Mouse (Mus musculus): ENCODE results near the gene Umps. TPM values are rescaled to one million over a fixed set of nuclear protein-coding genes. Genes with fewer than 3 reads are reported as not detected.

The Umps gene
- polyA plus RNA-seq, 1 experiment from 2014 or later: 91.0 TPM

DNA sequence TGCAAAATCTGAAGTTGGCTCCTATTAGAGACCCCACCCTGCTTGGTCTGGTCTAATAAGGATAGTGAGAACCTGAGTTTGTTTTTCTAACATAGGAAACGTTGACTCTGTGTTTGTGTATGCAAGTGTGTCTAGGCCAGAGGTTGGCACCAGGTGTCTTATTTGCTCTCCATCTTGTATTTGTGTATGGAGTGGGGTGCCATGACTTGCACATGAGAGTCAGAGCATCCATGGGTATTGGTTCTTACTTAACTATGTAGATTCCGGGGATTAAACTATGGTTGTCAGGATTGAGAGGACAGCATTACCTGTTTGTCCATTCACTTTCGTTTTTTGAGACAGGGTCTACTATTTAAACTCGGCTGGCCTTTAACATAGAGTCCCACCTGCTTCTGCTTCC lies 13.8 kb downstream of the Umps start:
- peaks cover 16% of the 10 kb centered on the region for H3K36me3 ChIP-seq (replicated peaks; ENCODE audit: control insufficient read depth, insufficient read depth, low read depth, low read length)
- no peak overlapping the region for H3K9ac ChIP-seq (replicated peaks; ENCODE audit: low read length)
- H3K4me3 ChIP-seq (ENCODE audit: low read depth, low read length): no peak overlapping the region
- DNase-seq (ENCODE audit: low spot score) (no peak), ATAC-seq (replicated peaks; ENCODE audit: insufficient number of reproducible peaks, low FRiP score, low TSS enrichment, low read depth) (no peak)
- WGBS: 78% methylated on average over 4 of the region's 4 CpGs
- H3K27ac ChIP-seq (replicated peaks; ENCODE audit: low read depth, low read length): no peak overlapping the region
- H3K27me3 ChIP-seq (ENCODE audit: control insufficient read depth, insufficient read depth, low read length): no peaks in the 10 kb centered on the region
- no peaks in the 10 kb centered on the region for H3K9me3 ChIP-seq (replicated peaks; ENCODE audit: control insufficient read depth, low read length)
- H3K4me1 ChIP-seq (ENCODE audit: control insufficient read depth, insufficient read depth, low read length): no peaks in the 10 kb centered on the region
- H3K4me2 ChIP-seq (ENCODE audit: low read depth, low read length): no peak overlapping the region

DNA sequence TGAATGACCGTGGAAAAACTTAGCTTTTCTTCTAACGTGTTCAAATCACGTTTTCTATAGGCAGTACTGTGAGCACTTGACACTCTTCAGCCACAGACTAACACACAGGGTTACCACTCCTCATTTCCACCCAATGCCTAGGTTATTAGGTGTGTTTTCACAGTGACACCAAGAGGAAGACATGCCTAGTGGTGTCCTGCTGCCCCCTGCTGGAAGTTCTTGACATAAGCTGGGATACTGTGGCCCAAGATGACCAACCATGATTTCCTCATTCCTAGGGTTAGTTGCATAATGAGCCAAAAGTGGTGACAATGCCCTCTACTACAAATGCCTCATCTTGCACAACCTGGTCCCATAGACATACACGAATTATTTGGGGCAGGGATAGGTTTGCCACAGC lies 16.0 kb downstream of the Umps start:
- H3K9me3 ChIP-seq (replicated peaks; ENCODE audit: control insufficient read depth, low read length): no peaks in the 10 kb centered on the region
- no peak overlapping the region for H3K9ac ChIP-seq (replicated peaks; ENCODE audit: low read length)
- DNase-seq (ENCODE audit: low spot score): peak; percentile 89
- no peak overlapping the region for H3K4me2 ChIP-seq (ENCODE audit: low read depth, low read length)
- H3K27ac ChIP-seq (replicated peaks; ENCODE audit: low read depth, low read length): no peak overlapping the region
- H3K4me1 ChIP-seq (ENCODE audit: control insufficient read depth, insufficient read depth, low read length): no peaks in the 10 kb centered on the region
- H3K4me3 ChIP-seq (ENCODE audit: low read depth, low read length): no peak overlapping the region
- no peaks in the 10 kb centered on the region for H3K27me3 ChIP-seq (ENCODE audit: control insufficient read depth, insufficient read depth, low read length)
- ATAC-seq (replicated peaks; ENCODE audit: insufficient number of reproducible peaks, low FRiP score, low TSS enrichment, low read depth): 0 out of 2 replicates have a peak, but pooled peaks have one; percentile 70
- 38% methylated on average over 4 of the region's 4 CpGs for WGBS
- H3K36me3 ChIP-seq (replicated peaks; ENCODE audit: control insufficient read depth, insufficient read depth, low read depth, low read length): peaks cover 10% of the 10 kb centered on the region

DNA sequence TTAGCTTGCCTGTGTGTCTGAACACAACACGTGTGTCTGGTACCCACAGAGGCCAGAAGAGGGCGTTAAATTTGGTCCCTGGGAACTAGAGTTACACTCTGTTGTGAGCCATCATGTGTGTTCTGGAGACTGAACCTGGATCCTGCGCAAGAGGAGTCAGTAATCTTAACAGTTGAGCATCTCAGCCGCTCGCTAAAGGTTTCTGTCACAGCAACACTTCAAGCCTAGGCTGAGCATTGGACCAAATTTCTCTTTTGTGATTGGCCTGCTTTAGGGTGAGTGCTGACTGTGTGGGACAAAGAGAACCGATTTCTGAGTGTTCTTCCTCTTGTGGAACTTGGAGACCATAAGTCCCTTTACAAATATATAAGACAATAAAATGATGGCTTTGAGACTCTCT lies 16.5 kb downstream of the Umps start:
- no peak for ATAC-seq (replicated peaks; ENCODE audit: insufficient number of reproducible peaks, low FRiP score, low TSS enrichment, low read depth)
- Histone ChIP-seq H3K4me3 (ENCODE audit: low read depth, low read length) (no peak overlapping the region), H3K4me2 (ENCODE audit: low read depth, low read length) (no peak overlapping the region), H3K9me3 (replicated peaks; ENCODE audit: control insufficient read depth, low read length) (no peaks in the 10 kb centered on the region), H3K9ac (replicated peaks; ENCODE audit: low read length) (no peak overlapping the region), H3K36me3 (replicated peaks; ENCODE audit: control insufficient read depth, insufficient read depth, low read depth, low read length) (peaks cover 10% of the 10 kb centered on the region), H3K27me3 (ENCODE audit: control insufficient read depth, insufficient read depth, low read length) (no peaks in the 10 kb centered on the region), H3K4me1 (ENCODE audit: control insufficient read depth, insufficient read depth, low read length) (no peaks in the 10 kb centered on the region), H3K27ac (replicated peaks; ENCODE audit: low read depth, low read length) (no peak overlapping the region; the same call in 1 of the 2 replicates)
- no peak for DNase-seq (ENCODE audit: low spot score)
- WGBS: 79% methylated on average over 6 of the region's 6 CpGs

DNA sequence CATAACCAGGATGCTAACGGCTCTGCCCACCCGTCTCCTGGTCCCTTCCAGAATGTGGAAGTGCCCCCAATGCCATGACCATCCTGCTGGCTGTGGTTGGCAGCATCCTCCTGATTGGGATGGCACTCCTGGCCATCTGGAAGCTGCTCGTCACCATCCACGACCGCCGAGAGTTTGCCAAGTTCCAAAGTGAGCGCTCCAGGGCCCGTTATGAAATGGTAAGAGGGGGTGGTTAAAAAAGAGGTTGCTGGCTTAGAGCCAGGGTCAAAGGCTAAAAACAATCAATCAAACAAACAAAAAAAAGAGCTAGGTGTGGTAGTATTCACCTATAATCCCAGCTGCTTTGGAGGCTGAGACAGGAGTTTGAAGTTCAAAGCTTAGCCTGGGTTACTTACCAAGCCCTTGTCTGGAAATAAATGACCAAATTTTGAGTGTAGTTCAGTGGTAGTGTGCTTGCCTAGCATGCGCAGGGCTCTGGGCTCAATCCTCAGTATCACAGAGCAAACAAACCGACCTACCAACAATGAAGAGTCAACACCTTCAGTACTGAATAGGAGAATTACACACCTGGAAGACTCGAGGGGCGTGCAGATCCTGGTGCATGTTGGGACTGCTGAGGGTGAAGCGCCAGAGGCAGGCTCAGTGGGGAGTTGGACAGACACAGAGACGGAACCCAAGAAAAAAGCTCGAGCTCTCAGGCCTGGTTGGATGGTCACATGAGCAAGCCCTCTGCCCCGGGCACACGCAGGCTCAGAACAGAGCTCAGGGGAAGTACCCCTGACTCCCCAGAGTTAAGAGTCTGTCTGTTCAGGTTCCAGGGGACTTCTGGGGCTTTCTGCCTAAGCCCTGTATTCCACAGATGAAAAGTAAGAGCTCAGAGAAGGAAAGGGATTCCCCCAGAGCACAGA lies 18.9 kb downstream of the Umps start:
- Histone ChIP-seq H3K4me2 (ENCODE audit: low read depth, low read length) (no peak overlapping the region), H3K36me3 (replicated peaks; ENCODE audit: control insufficient read depth, insufficient read depth, low read depth, low read length) (peaks cover 3% of the 10 kb centered on the region; the same call in 1 of the 2 replicates), H3K9me3 (replicated peaks; ENCODE audit: control insufficient read depth, low read length) (no peaks in the 10 kb centered on the region), H3K27me3 (ENCODE audit: control insufficient read depth, insufficient read depth, low read length) (no peaks in the 10 kb centered on the region), H3K27ac (replicated peaks; ENCODE audit: low read depth, low read length) (0 out of 2 replicates have a peak overlapping the region, but pooled peaks have one; percentile 2), H3K4me1 (ENCODE audit: control insufficient read depth, insufficient read depth, low read length) (peaks cover 5% of the 10 kb centered on the region; the same call in 1 of the 2 replicates), H3K4me3 (ENCODE audit: low read depth, low read length) (no peak overlapping the region), H3K9ac (replicated peaks; ENCODE audit: low read length) (no peak overlapping the region)
- WGBS: 87% methylated on average over 17 of the region's 17 CpGs
- ATAC-seq (replicated peaks; ENCODE audit: insufficient number of reproducible peaks, low FRiP score, low TSS enrichment, low read depth): no peak
- DNase-seq (ENCODE audit: low spot score): no peak

DNA sequence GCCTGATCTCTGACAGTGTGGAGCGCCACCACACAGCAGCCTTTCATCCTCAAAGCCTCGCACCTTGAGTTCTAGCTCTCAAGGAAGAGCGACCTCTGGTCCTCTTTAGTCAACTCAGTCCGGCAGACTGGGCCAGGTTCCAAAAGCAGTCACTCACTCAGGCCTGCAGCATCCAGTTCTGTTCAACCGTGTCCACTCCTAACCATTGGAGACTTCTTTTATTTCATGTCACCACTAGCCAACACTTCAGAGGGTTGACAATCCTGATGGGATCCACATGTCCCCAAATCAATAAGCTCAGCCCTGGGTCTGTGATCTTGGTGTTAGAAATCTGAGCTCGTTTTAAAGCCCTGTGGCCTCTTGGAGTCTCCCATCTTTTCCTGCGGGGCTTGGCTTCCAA lies 20.8 kb downstream of the Umps start:
- Histone ChIP-seq H3K9ac (replicated peaks; ENCODE audit: low read length) (no peak overlapping the region), H3K4me3 (ENCODE audit: low read depth, low read length) (no peak overlapping the region), H3K4me2 (ENCODE audit: low read depth, low read length) (no peak overlapping the region), H3K4me1 (ENCODE audit: control insufficient read depth, insufficient read depth, low read length) (peaks cover 11% of the 10 kb centered on the region; the same call in 1 of the 2 replicates), H3K27me3 (ENCODE audit: control insufficient read depth, insufficient read depth, low read length) (no peaks in the 10 kb centered on the region), H3K36me3 (replicated peaks; ENCODE audit: control insufficient read depth, insufficient read depth, low read depth, low read length) (peaks cover 3% of the 10 kb centered on the region; the same call in 1 of the 2 replicates), H3K27ac (replicated peaks; ENCODE audit: low read depth, low read length) (no peak overlapping the region), H3K9me3 (replicated peaks; ENCODE audit: control insufficient read depth, low read length) (no peaks in the 10 kb centered on the region)
- DNase-seq (ENCODE audit: low spot score): peak; percentile 54
- no peak for ATAC-seq (replicated peaks; ENCODE audit: insufficient number of reproducible peaks, low FRiP score, low TSS enrichment, low read depth)
- 50% methylated on average over 7 of the region's 7 CpGs for WGBS

DNA sequence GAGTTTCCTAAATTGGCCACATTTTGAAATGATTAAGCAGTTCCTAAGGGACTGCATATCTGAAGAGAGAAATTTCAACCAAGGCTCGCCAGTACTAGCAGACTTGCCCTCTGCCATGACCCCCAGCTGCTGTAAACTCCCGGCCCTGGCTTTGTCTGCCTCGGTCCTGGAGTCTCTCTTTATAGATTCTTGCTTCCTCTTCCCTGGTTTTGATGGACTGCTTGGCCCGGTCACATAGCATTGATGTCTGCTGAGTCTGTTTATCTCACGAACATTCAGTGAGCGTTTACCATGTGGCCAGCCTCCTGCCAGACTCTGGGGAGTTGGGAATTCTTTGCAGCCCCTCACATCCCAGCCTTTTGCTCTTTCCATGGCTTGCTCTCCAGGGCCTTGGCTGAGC lies 22.1 kb downstream of the Umps start:
- 16% methylated on average over 6 of the region's 6 CpGs for WGBS
- H3K27me3 ChIP-seq (ENCODE audit: control insufficient read depth, insufficient read depth, low read length): no peaks in the 10 kb centered on the region
- no peak overlapping the region for H3K4me2 ChIP-seq (ENCODE audit: low read depth, low read length)
- no peak for ATAC-seq (replicated peaks; ENCODE audit: insufficient number of reproducible peaks, low FRiP score, low TSS enrichment, low read depth)
- H3K4me1 ChIP-seq (ENCODE audit: control insufficient read depth, insufficient read depth, low read length): peaks cover 11% of the 10 kb centered on the region; the same call in 1 of the 2 replicates
- H3K27ac ChIP-seq (replicated peaks; ENCODE audit: low read depth, low read length): peak overlapping the region; percentile 53; the same call in 1 of the 2 replicates
- H3K36me3 ChIP-seq (replicated peaks; ENCODE audit: control insufficient read depth, insufficient read depth, low read depth, low read length): peaks cover 3% of the 10 kb centered on the region; the same call in 1 of the 2 replicates
- H3K9ac ChIP-seq (replicated peaks; ENCODE audit: low read length): no peak overlapping the region
- no peak overlapping the region for H3K4me3 ChIP-seq (ENCODE audit: low read depth, low read length)
- peak; percentile 67 for DNase-seq (ENCODE audit: low spot score)
- no peaks in the 10 kb centered on the region for H3K9me3 ChIP-seq (replicated peaks; ENCODE audit: control insufficient read depth, low read length)

DNA sequence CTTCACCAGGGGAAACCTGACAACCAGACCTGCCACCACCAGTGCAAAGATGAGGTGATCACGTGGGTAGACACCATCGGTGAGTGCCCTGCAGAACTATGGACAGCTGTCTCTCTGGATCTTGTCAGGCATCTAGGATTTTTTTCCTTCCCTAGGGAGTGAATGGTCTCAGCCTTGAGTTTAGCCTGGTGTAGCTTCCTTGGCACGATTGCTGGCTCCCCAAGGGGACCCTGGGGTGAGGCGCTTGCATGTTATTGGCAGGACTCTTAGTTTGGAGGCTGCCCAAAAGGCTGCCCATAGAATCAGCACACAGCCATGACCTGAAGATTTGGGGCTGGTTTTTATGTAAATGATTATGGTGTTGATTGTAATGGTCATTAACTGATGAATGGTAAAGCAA lies 22.7 kb downstream of the Umps start:
- H3K36me3 ChIP-seq (replicated peaks; ENCODE audit: control insufficient read depth, insufficient read depth, low read depth, low read length): peaks cover 3% of the 10 kb centered on the region; the same call in 1 of the 2 replicates
- no peaks in the 10 kb centered on the region for H3K9me3 ChIP-seq (replicated peaks; ENCODE audit: control insufficient read depth, low read length)
- DNase-seq (ENCODE audit: low spot score): no peak
- no peak overlapping the region for H3K9ac ChIP-seq (replicated peaks; ENCODE audit: low read length)
- H3K4me2 ChIP-seq (ENCODE audit: low read depth, low read length): no peak overlapping the region
- no peak for ATAC-seq (replicated peaks; ENCODE audit: insufficient number of reproducible peaks, low FRiP score, low TSS enrichment, low read depth)
- H3K27me3 ChIP-seq (ENCODE audit: control insufficient read depth, insufficient read depth, low read length): no peaks in the 10 kb centered on the region
- WGBS: 77% methylated on average over 4 of the region's 4 CpGs
- no peak overlapping the region for H3K4me3 ChIP-seq (ENCODE audit: low read depth, low read length)
- peaks cover 11% of the 10 kb centered on the region; the same call in 1 of the 2 replicates for H3K4me1 ChIP-seq (ENCODE audit: control insufficient read depth, insufficient read depth, low read length)
- no peak overlapping the region for H3K27ac ChIP-seq (replicated peaks; ENCODE audit: low read depth, low read length)

DNA sequence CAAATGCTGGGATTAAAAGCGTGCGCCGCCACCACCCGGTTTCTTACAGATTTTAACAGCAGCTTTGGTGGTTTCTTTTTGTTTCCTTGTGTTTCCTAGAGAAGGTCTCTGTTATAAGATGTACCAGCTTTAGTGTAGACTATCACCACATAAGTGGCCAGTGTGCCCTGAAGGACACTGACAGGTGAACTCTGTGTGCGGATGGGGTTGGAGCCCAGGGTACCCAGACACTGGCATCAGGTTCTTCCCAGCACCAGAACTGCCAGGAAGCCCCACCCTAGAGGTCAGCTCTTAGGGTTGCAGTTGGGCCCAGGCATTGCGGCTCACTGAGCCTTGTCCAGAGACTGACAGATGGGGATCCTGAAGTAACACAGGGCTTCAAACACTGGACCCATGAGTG lies 23.4 kb downstream of the Umps start:
- WGBS: 95% methylated on average over 6 of the region's 6 CpGs
- DNase-seq (ENCODE audit: low spot score) (no peak), ATAC-seq (replicated peaks; ENCODE audit: insufficient number of reproducible peaks, low FRiP score, low TSS enrichment, low read depth) (no peak)
- Histone ChIP-seq H3K27me3 (ENCODE audit: control insufficient read depth, insufficient read depth, low read length) (no peaks in the 10 kb centered on the region), H3K4me1 (ENCODE audit: control insufficient read depth, insufficient read depth, low read length) (peaks cover 11% of the 10 kb centered on the region; the same call in 1 of the 2 replicates), H3K9ac (replicated peaks; ENCODE audit: low read length) (no peak overlapping the region), H3K27ac (replicated peaks; ENCODE audit: low read depth, low read length) (no peak overlapping the region), H3K36me3 (replicated peaks; ENCODE audit: control insufficient read depth, insufficient read depth, low read depth, low read length) (peaks cover 3% of the 10 kb centered on the region; the same call in 1 of the 2 replicates), H3K4me2 (ENCODE audit: low read depth, low read length) (no peak overlapping the region), H3K4me3 (ENCODE audit: low read depth, low read length) (no peak overlapping the region), H3K9me3 (replicated peaks; ENCODE audit: control insufficient read depth, low read length) (no peaks in the 10 kb centered on the region)

Measured in embryonic facial prominence, embryonic 11.5 days (tissue).